Mouse (Mus musculus) forebrain, embryonic 11.5 days (tissue): ENCODE data around the gene A930018P22Rik. TPM values are rescaled to one million over a fixed set of nuclear protein-coding genes. Genes with fewer than 3 reads are reported as not detected.

Experiments used
- ATAC-seq: fragments of 200-750 bp; cut with Nextera tagmentation; replicated peaks from 2 replicates; pipeline ENCODE4 v1.8.0; 2017; ENCODE audit warnings: moderate TSS enrichment; ENCODE audit not compliant: low FRiP score
- DNase-seq: peaks from one replicate; pipeline ENCODE4 v3.0.0-alpha.2; 2017; ENCODE audit warnings: low spot score
- H3K27ac ChIP-seq: fragments of 300-500 bp; sonication (generic); 2 replicates; pipeline ENCODE4 v1.5.1; 2014; ENCODE audit warnings: low read depth, low read length
- H3K27me3 ChIP-seq: fragments of 300-500 bp; sonication (generic); 2 replicates; pipeline ENCODE4 v1.6.1; 2014; ENCODE audit warnings: mild to moderate bottlenecking, low read length, mixed read lengths; ENCODE audit not compliant: control insufficient read depth, insufficient read depth
- H3K36me3 ChIP-seq: fragments of 300-500 bp; sonication (generic); 2 replicates; pipeline ENCODE4 v1.6.1; 2014; ENCODE audit warnings: mild to moderate bottlenecking, low read length, moderate library complexity, mixed read lengths; ENCODE audit not compliant: control insufficient read depth, insufficient read depth
- H3K4me1 ChIP-seq: fragments of 300-500 bp; sonication (generic); replicated peaks from 2 replicates; pipeline ENCODE4 v1.6.1; 2014; ENCODE audit warnings: low read length, mixed read lengths; ENCODE audit not compliant: control insufficient read depth, insufficient read depth
- H3K4me2 ChIP-seq: fragments of 300-500 bp; sonication (generic); 2 replicates; pipeline ENCODE4 v1.6.1; 2014; ENCODE audit warnings: low read depth, mild to moderate bottlenecking, low read length, moderate library complexity, mixed read lengths; ENCODE audit not compliant: severe bottlenecking
- H3K4me3 ChIP-seq: fragments of 300-500 bp; sonication (generic); 2 replicates; pipeline ENCODE4 v1.5.1; 2014; ENCODE audit warnings: low read depth, low read length
- H3K9ac ChIP-seq: fragments of 300-500 bp; sonication (generic); 2 replicates; pipeline ENCODE4 v1.6.1; 2014; ENCODE audit warnings: low read length
- H3K9me3 ChIP-seq: fragments of 300-500 bp; sonication (generic); 2 replicates; pipeline ENCODE4 v1.6.1; 2016; ENCODE audit warnings: low read length, mixed read lengths; ENCODE audit not compliant: control insufficient read depth
- WGBS: fragments of 180-500 bp; shearing (Covaris S2); extraction: QIAGEN DNeasy Blood & Tissue Kit; methylation state at CpG from one replicate; pipeline ENCODE4 v1.1.7; 2014; 5-methylcytosine and 5-hydroxymethylcytosine counted together
- polyA plus RNA-seq: library from polyadenylated mRNA; unstranded; fragments of >200 nt; fragmentation: Nextera tagmentation; extraction: Ambion mirVana; gene quantifications from 2 replicates; pipeline ENCODE4 v1.2.1, GENCODE M21; 2014

The A930018P22Rik gene
- polyA plus RNA-seq, 1 experiment from 2014 or later: not detected

DNA sequence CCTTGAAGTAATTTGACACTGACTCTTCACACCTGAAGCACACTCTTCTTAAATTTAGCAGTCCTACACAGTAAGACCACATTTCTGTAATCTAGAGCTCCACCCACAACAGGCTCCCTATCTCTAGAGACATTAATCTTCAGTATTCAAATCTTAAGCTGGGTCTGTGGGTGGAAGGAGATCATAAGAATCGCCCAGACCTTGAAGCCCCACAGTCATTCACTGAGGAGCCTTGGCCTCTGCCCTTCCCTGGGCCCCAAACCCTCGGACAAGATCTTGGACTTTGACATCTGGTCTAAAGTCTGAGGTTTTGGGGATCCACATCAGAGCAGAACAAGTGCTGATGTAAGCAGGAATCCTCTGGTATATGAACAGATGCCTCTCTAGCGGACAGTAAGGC lies 971 bp downstream of the A930018P22Rik start:
- ATAC-seq: no peak

DNA sequence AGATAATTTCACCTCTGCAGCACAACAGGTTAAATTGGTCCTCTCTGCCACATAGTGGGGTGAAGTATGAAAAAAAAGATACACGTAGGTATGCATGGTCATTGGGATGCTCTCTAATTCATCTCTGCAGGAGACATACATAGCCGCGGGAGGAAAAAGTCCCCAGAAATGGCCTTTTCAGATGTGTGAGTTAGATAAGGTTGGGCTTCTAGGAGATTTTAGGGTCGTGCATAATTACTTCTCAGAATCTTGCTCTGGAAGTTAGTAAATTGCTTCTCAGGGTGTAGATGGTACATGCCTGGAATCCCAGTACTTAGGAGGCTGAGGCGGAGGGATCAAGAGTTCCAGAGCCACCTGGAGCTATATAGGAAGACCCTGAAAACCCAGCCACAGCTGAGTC lies 1.5 kb downstream of the A930018P22Rik start:
- Histone ChIP-seq H3K4me3 (no peak overlapping the region), H3K36me3 (no peaks in the 10 kb centered on the region), H3K27me3 (peaks cover 7% of the 10 kb centered on the region), H3K9me3 (no peaks in the 10 kb centered on the region), H3K27ac (no peak overlapping the region), H3K4me2 (no peak overlapping the region), H3K9ac (no peak overlapping the region), H3K4me1 (no peaks in the 10 kb centered on the region; the same call in 1 of the 2 replicates)
- DNase-seq (no peak), ATAC-seq (no peak)
- 85% methylated on average over 5 of the region's 5 CpGs for WGBS

More for the DNA sequence above, 971 bp downstream of the A930018P22Rik start:
- no peaks in the 10 kb centered on the region for H3K9me3 ChIP-seq
- no peak overlapping the region for H3K27ac ChIP-seq
- H3K4me3 ChIP-seq: no peak overlapping the region
- H3K9ac ChIP-seq: no peak overlapping the region
- H3K27me3 ChIP-seq: peaks cover 7% of the 10 kb centered on the region
- no peaks in the 10 kb centered on the region for H3K36me3 ChIP-seq
- H3K4me1 ChIP-seq: peaks cover 2% of the 10 kb centered on the region; the same call in 1 of the 2 replicates
- DNase-seq: no peak
- WGBS: 45% methylated on average over 3 of the region's 3 CpGs
- peak overlapping the region; percentile 97 for H3K4me2 ChIP-seq

DNA sequence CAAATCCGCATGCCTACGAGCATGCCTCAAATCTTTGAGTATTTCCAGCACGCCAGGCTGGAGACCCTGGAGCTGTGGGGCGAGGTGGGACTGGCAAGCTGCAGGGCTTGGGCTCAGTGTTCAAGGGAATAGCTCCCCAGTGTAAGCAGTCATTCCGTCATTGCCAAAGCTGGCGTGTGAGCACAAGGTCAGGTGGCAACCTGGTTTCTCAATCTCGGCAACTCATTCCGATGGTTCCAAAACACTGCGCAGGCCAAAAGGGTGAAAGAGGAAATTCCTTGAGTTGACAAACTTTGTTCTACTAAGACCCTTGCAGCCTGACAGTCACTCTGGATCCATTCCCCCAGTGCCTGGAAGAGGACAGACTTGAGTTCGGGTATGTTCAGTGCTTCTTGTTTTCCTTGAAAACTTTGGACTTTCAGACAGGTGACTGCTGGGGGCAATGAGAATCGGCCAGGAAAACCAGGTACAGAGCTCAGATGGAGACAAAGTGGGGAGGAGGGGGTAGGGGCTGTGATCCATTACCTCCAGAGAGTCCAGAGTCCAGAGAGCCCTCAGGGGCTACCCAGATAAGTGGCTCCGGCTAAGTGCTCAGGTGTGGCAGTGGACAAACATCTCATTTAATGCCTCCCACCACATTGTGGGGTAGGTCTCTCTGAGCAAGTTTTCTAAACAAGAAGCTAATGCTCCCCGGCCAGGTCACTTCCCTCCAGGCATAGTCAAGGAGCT lies 6.4 kb downstream of the A930018P22Rik start:
- Histone ChIP-seq H3K27ac (no peak overlapping the region), H3K4me3 (no peak overlapping the region), H3K27me3 (peaks cover 2% of the 10 kb centered on the region), H3K9ac (no peak overlapping the region), H3K4me2 (no peak overlapping the region), H3K36me3 (no peaks in the 10 kb centered on the region), H3K4me1 (no peaks in the 10 kb centered on the region), H3K9me3 (no peaks in the 10 kb centered on the region)
- ATAC-seq (no peak), DNase-seq (no peak)
- WGBS: 86% methylated on average over 13 of the region's 13 CpGs

DNA sequence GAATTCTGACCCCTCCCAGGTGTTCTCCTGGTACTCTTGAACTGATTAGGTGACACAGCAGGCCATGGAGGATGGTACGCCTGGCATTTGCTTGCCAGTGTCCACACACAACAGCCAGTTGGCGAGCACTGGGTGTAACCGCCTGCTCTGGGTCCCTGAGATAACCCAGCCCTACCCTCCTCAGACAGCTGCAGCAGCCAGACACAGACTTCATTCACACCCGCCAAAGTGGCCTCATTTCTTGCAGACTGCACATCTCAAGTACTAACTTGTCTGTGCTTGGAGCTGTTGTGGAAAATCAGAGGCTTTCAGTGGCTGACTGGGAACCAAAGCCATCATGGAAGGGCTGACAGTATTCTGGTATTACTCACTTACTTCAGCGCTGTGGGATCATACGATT lies 7.6 kb downstream of the A930018P22Rik start:
- DNase-seq: no peak
- WGBS: 86% methylated on average over 6 of the region's 6 CpGs

DNA sequence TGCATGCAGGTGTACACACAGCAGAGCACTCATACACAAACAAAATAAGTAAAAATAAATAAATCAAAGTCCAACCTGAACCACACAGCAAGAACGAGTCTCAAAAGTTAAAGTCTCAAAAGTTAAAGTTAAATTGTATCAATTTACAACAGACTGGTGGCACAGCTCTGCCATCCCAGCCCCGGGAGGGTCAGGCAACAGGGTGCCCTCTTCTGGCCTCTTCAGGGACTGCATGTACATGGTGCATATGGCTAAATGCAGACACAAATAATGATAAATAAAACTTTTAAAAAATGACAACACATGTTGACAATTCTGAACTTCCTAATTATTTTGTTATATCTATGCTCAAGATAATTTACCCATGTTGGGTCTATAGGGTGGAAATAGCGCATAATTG lies 8.4 kb downstream of the A930018P22Rik start:
- H3K27me3 ChIP-seq: no peaks in the 10 kb centered on the region; the same call in 1 of the 2 replicates
- H3K9ac ChIP-seq: no peak overlapping the region
- no peak for ATAC-seq
- WGBS: 65% methylated on average over 3 of the region's 3 CpGs
- H3K9me3 ChIP-seq: no peaks in the 10 kb centered on the region
- peak; percentile 78 for DNase-seq
- H3K36me3 ChIP-seq: no peaks in the 10 kb centered on the region
- H3K27ac ChIP-seq: no peak overlapping the region
- no peak overlapping the region for H3K4me3 ChIP-seq
- no peak overlapping the region for H3K4me2 ChIP-seq
- H3K4me1 ChIP-seq: no peaks in the 10 kb centered on the region

More for the DNA sequence above, 7.6 kb downstream of the A930018P22Rik start:
- H3K9me3 ChIP-seq: no peaks in the 10 kb centered on the region
- no peaks in the 10 kb centered on the region for H3K4me1 ChIP-seq
- H3K4me3 ChIP-seq: no peak overlapping the region
- ATAC-seq: no peak
- no peak overlapping the region for H3K9ac ChIP-seq
- no peak overlapping the region for H3K27ac ChIP-seq
- H3K27me3 ChIP-seq: peaks cover 2% of the 10 kb centered on the region
- no peaks in the 10 kb centered on the region for H3K36me3 ChIP-seq
- no peak overlapping the region for H3K4me2 ChIP-seq

DNA sequence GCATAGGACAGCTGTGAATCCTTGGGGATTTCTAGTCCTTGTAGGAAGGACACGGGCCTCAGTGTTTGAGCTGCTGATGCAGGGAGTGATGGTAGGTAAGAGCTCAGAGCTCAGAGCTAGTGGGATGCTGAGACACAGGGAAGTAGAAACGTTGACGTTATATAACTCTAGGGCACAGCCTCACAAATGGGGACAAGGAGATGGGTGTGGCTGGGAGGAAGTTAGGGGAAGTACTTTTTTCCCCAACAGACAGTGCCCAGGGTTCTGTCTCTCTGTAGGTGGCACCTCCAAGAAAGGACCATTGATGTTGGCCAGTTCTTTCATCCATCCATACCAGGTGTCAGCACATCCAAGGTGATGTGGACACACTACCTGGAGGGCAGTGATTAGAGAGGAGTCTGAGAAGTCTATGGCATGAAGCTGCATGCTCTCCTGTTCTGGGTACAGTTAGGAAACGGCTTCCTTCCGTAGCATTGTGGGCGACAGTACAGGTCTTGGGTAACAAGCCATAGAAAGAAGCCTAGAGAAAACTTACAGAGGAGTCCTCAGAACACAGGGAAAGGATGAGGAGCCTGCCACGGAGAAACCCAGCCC lies 9.8 kb downstream of the A930018P22Rik start:
- no peaks in the 10 kb centered on the region for H3K36me3 ChIP-seq
- H3K27me3 ChIP-seq: no peaks in the 10 kb centered on the region
- H3K9me3 ChIP-seq: no peaks in the 10 kb centered on the region
- ATAC-seq (no peak), DNase-seq (no peak)
- H3K4me2 ChIP-seq: no peak overlapping the region
- no peak overlapping the region for H3K27ac ChIP-seq
- no peaks in the 10 kb centered on the region for H3K4me1 ChIP-seq
- H3K4me3 ChIP-seq: no peak overlapping the region
- H3K9ac ChIP-seq: no peak overlapping the region
- 84% methylated on average over 7 of the region's 7 CpGs for WGBS

DNA sequence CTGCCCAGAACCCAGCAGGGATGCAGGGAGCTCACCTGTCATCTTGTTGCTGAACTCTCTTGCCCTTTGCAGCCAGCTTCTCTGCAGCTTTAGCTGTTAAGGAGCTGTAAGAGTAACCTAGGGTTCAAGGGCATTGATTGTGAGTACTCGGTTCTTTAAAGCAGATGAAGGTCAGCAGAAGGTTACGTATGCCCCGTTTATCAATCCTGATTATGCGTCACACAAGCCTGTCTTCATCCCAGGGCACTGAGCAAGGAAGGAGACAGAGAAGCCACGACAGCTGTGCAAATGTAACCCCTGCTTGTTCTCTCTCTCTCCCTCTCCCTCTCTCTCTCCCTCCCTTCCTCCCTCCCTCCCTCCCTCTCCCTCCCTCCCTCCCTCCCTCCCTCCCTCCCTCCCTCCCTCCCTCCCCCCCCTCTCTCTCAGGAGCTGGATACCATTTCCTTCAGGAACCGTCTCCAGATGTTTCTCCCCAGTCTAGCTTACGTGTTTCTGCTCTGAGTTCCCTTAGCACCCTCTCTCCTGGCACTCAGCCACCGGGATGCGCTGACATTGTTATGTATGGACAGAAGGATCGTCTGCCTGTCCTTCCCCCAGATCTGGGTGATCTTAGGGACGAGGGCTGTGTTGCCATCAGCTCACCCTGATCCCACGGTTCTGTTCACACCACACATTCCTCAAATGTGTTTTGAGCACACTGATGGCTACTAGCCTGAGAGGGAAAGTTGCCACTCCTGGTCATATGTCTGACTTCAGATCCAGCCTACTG lies 10.7 kb downstream of the A930018P22Rik start:
- DNase-seq: no peak
- WGBS: 56% methylated on average over 12 of the region's 12 CpGs
- no peaks in the 10 kb centered on the region for H3K9me3 ChIP-seq

DNA sequence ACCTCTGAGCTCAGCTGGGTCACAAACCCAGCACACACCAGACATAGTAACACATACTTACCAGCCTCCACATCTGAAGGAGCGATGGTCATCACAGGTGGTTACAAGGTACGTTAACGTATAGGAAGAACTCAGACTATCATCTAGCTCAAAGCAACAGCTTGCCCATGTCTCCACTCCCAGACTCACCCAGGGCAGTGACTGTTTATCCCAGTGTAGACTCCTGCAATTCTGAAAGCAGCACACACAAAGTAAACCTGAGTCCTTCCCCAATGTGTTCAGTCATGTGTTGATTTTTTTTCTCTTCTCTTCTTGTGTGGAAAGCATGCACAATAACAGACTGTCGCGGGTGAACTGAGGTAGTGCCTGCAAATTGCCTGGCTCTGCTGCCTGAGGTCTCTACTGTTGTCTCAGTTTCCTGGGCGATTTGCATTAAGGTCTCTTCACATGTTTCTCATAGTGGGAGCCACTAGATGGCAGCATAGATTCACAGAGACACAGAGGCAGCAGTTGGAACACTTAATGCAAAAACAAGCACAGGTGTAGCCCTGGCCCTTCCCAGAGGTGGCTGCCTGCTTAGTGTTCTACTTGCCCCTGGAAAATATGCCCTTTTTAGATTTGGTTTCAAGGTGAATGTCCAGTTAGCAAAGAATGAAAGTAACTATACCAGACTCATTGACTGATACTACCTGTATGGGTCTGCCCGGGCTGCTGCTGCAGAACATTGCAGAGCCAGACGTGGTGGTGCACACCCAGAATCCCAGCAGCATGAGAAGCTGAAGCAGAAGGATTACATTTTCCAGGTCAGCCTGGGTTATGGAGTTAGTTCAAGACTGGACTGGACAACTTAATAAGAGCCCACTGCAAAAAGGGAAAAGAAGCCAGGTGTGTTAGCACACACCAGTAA lies 11.8 kb downstream of the A930018P22Rik start:
- DNase-seq (peak; percentile 75), ATAC-seq (peak; percentile 46; the same call in 1 of the 2 replicates)
- H3K4me3 ChIP-seq: no peak overlapping the region
- 50% methylated on average over 8 of the region's 8 CpGs for WGBS
- no peak overlapping the region for H3K4me2 ChIP-seq
- no peaks in the 10 kb centered on the region for H3K36me3 ChIP-seq
- no peaks in the 10 kb centered on the region for H3K27me3 ChIP-seq
- no peak overlapping the region for H3K9ac ChIP-seq
- no peak overlapping the region for H3K27ac ChIP-seq
- no peaks in the 10 kb centered on the region for H3K9me3 ChIP-seq
- H3K4me1 ChIP-seq: no peaks in the 10 kb centered on the region

More for the DNA sequence above, 10.7 kb downstream of the A930018P22Rik start:
- Histone ChIP-seq H3K27me3 (no peaks in the 10 kb centered on the region), H3K9ac (no peak overlapping the region), H3K36me3 (no peaks in the 10 kb centered on the region), H3K4me3 (no peak overlapping the region), H3K4me1 (no peaks in the 10 kb centered on the region), H3K4me2 (no peak overlapping the region), H3K27ac (no peak overlapping the region)
- no peak for ATAC-seq
